Mouse (Mus musculus) kidney, postnatal 14 days (tissue): ENCODE results near the gene Rpl23.
"Not testable (repeated sequence)": the region's sequence is repeated elsewhere in the genome, so short reads cannot be mapped to it uniquely, and the experiment has no call there.

Source experiments
- DNase-seq: peaks from one replicate; pipeline ENCODE4 v3.0.0; 2022; ENCODE audit warnings: mixed read lengths

Gene Rpl23

GRCm38 (mm10) chr11:97798782-97799145 is 16.5 kb upstream of the Rpl23 start, which contains the start of gene Lasp1:
Gene Lasp1 (plus strand): TSS chr11:97799000.
- peak; percentile 87 for DNase-seq

DNA sequence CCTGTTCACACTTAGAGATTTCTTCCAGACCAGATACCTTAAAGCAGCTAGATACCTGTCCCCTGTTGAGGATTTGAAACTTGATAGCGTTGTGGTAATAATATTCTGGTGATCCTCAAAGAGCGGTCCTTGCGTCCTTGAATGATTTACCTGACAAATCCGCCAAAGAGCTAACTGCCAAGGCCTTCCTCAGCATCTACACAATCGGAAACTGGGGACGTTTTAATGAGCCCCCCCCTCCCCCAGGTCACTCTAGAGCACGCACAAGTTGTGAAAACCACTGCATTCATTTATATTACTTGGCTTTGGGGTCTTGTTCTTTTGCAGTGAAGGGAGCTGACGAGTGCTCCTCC is 15.8 kb upstream of the Rpl23 start:
- no peak for DNase-seq

DNA sequence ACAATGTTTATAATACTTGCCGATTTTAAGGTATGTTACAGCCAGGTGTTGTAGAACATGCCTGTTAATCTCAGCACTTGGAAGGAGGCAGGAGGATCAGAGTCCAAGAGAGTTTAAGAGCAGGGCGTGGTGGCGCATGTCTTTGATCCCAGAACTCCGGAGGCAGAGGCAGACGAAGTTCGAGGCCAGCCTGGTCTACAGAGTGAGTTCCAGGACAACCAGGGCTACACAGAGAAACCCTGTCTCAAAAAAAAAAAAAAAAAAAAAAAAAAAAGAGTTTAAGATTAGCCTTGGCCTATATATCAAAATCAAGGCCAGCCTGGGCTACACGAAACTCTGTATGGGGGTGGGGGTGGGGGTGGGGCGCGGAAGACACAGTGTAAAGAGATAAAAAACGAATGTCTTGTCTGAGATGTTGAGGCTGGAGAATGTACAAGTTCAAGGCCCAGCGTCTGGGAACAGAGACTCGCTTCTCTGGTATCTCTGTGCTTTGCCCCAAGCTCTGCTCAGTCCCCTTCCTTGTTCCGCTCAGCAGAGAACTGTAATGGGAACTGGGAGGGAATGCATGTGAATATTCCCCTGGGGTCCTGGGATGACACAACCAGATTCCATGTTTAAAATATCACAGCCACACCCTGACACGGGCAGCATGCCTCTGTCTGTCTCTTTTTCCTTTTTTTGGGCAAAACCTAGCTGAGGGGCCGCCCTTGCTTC is 15.3 kb upstream of the Rpl23 start:
- DNase-seq, result no peak

- DNase-seq, result peak; percentile 74
Measured at GRCm38 (mm10) chr11:97796910-97797309, 14.7 kb upstream of the Rpl23 start.

GRCm38 (mm10) chr11:97793165-97793564 is 10.9 kb upstream of the Rpl23 start:
- DNase-seq, result peak; percentile 61

DNA sequence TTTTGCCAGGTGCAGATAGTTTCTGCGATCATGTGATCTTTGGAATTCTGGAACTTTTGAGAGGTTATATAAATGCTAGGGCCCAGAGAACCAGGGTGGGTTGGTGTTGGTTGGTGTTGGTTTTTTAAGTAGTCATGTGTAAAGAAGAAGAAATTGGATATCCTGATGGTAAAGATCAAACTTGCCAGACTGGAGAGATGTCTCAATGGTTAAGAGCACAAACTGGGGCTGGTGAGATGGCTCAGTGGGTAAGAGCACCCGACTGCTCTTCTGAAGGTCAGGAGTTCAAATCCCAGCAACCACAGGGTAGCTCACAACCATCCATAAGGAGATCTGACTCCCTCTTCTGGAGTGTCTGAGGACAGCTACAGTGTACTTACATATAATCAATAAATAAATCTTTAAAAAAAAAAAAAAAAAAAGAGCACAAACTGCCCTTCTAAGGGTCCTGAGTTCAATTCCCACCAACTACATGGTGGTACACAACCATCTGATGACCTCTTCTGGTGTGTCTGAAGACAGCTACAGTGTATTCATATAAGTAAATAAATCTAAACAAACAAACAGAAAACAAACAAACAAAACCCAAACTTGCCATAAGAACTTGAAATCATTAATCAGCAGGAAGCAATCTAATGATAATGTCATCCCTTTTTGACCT is 8.7 kb upstream of the Rpl23 start:
- not testable (repeated sequence) for DNase-seq

DNA sequence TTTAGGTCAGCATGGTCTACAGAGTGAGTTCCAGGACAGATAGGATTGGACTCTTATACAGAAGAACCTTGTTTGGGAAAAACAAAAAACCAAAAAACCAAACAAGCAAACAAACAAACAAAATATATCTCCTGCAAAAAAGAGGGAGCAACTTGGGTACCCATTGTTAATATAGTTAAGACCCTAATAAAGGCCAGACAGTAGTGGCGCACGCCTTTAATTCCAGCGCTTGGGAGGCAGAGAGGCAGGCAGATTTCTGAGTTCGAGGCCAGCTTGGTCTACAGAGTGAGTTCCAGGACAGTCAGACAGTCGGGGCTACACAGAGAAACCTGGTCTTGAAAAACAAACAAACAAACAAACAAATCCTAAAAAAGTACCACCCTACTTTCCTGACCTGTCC is 7.5 kb upstream of the Rpl23 start:
- no peak for DNase-seq

DNA sequence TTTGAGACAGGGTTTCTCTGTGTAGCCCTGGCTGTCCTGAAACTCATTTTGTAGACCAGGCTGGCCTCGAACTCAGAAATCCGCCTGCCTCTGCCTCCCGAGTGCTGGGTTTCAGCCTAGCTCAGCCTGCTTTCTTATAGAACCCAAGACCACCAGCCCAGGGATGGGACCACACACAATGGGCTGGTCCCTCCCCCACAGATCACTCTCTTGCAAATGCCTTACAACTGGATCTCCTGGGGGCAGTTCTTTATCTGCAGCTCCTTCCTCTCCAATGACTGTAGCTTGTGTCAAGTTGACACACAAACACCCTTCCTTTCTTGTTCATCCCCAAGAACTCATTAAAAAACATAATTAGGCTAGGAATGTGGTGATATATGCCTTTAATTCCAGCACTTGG is 5.7 kb upstream of the Rpl23 start:
- no peak for DNase-seq

DNA sequence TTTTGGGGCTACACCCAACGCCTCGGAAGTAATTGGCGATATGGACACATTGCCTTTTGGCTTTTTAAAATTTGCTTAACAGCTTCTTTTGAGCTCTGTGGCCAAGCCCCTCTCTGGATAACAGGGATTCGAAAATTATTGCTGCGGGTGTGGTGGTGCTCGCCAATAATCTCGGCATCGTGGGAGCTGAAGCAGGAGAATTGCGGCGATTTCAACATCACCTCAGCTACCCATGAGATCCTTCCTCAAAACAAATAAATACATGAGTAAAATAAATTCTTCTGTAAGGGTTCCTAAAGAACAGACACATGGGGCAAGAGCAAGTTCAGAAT is 293 bp upstream of the Rpl23 start:
- DNase-seq, result no peak

DNA sequence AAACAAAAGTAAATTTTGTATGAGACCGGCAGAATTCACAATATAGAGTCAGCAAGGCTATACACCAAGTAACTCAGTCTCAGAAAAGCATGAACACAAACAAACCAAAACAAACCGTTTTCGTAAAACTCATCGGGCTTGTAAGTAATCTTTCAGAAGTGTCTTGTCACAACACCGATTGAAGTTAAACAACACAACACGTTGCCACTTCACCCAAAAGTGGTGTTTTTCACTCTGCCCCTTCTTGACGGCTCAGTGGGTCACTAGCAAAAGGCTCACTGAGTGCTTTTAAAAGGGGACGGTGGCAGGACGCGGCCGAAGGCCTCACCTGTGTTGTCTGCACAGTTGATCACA is 782 bp downstream of the Rpl23 start:
- DNase-seq, result no peak

DNA sequence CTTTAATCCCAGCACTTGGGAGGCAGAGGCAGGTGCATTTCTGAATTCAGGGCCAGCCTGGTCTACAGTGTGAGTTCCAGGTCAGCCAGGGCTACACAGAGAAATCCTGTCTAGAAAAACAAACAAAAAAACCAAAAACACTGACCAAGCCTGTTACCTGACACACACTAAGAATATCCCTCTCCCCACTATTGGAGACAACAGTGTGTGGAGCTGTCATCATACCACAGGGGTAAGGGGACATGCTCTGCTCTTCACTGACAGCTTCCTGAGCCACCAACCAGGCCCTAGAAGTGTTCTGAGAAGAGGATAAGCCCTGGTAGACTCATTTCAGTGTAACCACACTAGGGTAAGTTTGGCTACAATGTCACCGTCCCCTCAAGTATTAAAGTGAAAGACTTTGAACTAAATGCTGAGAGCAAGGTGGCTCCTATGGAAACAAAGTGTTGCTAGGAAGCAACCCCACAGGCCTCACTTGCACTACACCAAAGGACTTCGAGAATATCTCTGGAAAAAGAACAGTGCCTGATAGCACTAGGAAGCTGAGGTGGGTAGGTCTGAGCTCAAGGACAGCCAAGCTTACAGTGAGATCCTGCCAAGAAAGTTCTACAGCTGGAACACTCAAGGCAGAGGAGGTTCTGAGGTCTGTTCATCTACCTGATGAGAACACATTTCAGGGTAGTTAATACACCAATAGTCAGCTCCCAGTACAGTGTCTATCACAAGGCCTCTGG is 2.1 kb downstream of the Rpl23 start:
- DNase-seq, result no peak

- no peak for DNase-seq
Measured at GRCm38 (mm10) chr11:97778918-97779317, 3.3 kb downstream of the Rpl23 start.

- DNase-seq, result peak; percentile 38
Measured at GRCm38 (mm10) chr11:97777129-97777529, 5.1 kb downstream of the Rpl23 start.

- DNase-seq, result no peak
Measured at GRCm38 (mm10) chr11:97776497-97777128, 5.6 kb downstream of the Rpl23 start.

- no peak for DNase-seq
Measured at GRCm38 (mm10) chr11:97775808-97776496, 6.3 kb downstream of the Rpl23 start, which contains the start of gene 1700001P01Rik. Gene 1700001P01Rik (minus strand): TSS chr11:97775918.

- DNase-seq, result no peak
Measured at GRCm38 (mm10) chr11:97775186-97775585, 7.1 kb downstream of the Rpl23 start.

DNA sequence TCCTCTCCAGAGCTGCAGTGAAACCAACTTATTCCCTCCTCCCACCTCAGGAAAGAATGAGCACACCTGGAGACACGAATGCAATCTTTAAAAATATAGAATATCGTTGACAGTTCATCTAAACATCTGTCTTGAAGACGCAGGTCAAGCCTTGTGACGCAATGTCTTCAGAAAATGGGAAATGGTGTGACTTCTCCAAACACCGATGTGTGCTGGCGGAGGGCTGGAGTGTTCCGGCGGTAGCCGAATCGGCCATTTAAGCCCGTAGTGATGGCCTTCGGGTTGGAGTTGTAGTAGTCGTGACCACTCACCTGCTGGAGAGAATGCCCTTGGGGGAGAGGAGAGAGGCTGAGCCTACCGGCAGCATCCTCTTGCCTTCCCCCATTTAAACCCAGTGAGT is 10.8 kb downstream of the Rpl23 start:
- no peak for DNase-seq

- DNase-seq, result no peak
Measured at GRCm38 (mm10) chr11:97769704-97770103, 12.5 kb downstream of the Rpl23 start.

DNA sequence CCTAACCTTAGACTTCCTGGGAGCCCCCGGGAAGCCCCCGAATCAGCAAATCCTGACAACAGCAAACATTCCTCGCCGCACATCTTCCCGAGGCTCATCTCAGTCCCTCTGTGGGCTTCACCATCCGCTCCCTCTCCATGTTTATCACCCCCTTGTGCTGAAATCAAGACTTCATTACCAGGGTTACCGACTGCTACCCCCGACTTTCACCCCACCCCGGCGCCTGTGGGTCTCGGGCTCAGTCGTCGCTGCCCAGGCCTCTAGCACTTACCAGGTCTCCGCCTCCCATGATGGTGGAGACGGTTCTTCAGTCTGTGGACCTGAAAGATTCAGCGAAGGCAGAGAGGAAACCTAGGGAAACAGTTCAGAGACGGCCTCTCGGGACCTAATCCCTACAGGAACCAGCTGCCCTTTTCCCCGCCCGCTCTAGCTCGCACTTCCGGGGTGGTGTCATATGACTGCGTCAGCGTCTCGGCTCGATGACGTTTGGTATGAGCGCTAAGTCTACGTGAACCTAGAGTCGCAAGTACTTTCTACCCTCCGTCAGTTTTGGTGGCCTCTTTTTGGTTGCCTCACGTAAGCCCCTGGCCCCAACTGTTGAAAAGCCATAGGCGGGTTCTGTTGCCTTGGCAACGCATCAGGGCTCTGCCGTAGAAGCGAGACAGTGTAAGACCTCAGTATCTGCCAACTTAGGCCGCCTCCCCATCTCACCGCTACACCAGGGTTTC is 15.9 kb downstream of the Rpl23 start, which contains the start of gene Cwc25:
Gene Cwc25, minus strand, starts transcription at position 403 of the 728 bp plus-strand sequence.
- DNase-seq, result peak; percentile 96

DNA sequence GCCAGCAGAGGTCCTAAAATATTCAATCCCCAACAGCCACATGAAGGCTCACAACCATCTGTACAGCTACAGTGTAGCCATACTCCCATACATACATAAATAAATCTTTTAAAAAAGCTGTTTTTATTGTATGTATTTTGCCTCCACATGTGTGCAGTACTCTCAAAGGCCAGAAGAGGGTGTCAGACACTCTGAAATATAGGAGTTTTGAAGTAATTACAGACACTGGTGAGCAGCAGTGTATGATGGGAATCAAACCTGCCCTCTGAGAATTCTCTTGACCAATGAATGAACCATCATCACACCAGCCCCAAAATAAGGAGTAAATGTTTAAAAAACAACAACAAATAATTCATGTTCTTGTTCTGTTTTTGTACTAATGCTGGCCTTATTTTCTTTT is 20.6 kb downstream of the Rpl23 start:
- DNase-seq, result no peak

- no peak for DNase-seq
Measured at GRCm38 (mm10) chr11:97758942-97759341, 23.3 kb downstream of the Rpl23 start.

DNA sequence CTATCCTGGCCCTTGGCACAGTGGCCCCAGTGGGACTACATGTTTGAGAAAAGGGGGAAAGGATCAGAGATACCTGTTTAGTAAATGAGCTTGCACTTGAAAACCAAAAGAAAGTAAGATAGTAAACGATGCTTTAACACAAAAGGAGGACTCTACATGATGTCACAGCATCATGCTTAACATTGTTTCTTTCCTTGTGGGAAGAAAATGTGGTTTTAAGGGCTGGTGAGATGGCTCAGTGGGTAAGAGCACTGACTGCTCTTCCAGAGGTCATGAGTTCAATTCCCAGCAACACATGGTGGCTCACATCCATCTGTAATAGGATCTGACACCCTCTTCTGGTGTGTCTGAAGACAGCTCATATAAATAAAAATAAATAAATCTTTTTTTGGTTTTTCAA is 24.1 kb downstream of the Rpl23 start:
- DNase-seq, result no peak
